Mouse (Mus musculus): ENCODE measurements at regions not wholly inside any gene's neighbourhood (a gene's known extent, or its start where the extent isn't known, plus 50 kb on each side); places are given as distances from the start of the nearest gene placed in this dataset.

DNA sequence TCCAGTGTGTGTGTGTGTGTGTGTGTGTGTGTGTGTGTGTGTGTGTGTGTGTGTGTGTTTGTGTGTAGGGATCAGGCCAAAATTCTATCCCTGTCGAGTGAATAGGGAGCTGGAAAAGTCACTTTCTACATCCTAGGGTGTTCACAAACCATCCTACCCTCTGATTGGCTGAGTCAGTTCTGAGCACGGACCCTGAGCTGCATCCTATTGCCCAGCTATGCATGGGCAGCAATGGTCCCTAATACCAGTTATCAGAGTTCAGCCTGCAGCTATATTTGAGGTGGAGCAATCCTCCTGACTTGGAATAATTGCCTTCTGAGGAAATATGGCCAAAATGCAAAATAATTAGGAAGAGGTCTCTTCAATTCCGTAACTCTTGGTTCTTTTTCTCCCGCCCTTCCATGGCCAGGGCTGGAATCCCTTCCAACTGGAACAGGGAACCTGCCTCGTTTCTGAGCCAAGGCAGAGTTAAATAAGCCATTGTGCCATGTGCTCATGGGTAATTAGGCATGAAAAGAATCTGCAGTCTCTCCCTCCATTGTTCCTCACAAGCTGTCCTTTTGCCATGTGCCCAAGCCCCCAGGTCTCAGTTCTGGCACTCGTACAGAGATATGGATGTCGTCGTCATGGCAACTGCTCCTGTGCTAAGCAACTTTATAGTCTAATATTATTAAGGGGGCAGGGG lies 141.5 kb upstream of the Ubash3b start:
- Histone ChIP-seq H3K79me3 (ENCODE audit: low read depth) (no peaks in the 10 kb centered on the region), H3K27me3 (ENCODE audit: control insufficient read depth, insufficient read depth, insufficient read length) (no peaks in the 10 kb centered on the region), H3K79me2 (ENCODE audit: control insufficient read depth, insufficient read depth) (no peaks in the 10 kb centered on the region), H3K36me3 (ENCODE audit: control insufficient read depth, insufficient read depth) (no peaks in the 10 kb centered on the region), H3K4me3 (ENCODE audit: insufficient read depth, poor library complexity, severe bottlenecking) (no peak overlapping the region), H3ac (ENCODE audit: control insufficient read depth, insufficient read length, low read depth) (no peak overlapping the region)
- TF ChIP-seq FOSL1 (IDR thresholded peaks at IDR 0.05; ENCODE audit: insufficient read depth, low read length, poor library complexity, severe bottlenecking) (no peak), MAX (IDR thresholded peaks at IDR 0.05) (no peak), USF1 (IDR thresholded peaks at IDR 0.05; ENCODE audit: low read depth) (no peak), CEBPB (IDR thresholded peaks at IDR 0.05; ENCODE audit: low read depth) (no peak), CTCF (IDR thresholded peaks at IDR 0.05; ENCODE audit: control insufficient read depth, insufficient read depth, insufficient read length) (no peak), MYOD1 (IDR thresholded peaks at IDR 0.05; ENCODE audit: control insufficient read depth, insufficient read length, low read depth) (no peak), MYOG (IDR thresholded peaks at IDR 0.05; ENCODE audit: control insufficient read depth, extremely low read depth, insufficient read length) (no peak)

DNA sequence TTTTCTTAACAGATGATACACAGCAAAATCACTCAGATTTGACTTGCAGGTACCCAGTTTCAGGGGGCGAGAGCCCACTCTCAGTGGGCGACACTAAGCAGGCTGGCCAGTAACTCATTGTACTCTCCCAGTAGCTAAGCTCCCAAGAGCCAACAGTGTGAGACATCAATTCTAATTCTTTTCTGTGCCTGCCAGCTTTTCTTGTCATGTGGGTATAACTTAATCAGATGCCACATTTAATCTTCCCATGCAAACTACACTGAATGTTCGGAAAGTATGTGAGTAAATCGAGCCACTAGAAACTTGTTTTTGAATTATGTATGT lies 124.6 kb upstream of the Ubash3b start:
- H3K4me3 ChIP-seq (ENCODE audit: insufficient read depth, poor library complexity, severe bottlenecking), result no peak overlapping the region
- H3K27me3 ChIP-seq (ENCODE audit: control insufficient read depth, insufficient read depth, insufficient read length), result peaks cover 4% of the 10 kb centered on the region
- TF ChIP-seq MYOG (IDR thresholded peaks at IDR 0.05; ENCODE audit: control insufficient read depth, extremely low read depth, insufficient read length) (no peak), CTCF (IDR thresholded peaks at IDR 0.05; ENCODE audit: control insufficient read depth, insufficient read depth, insufficient read length) (no peak), FOSL1 (IDR thresholded peaks at IDR 0.05; ENCODE audit: insufficient read depth, low read length, poor library complexity, severe bottlenecking) (no peak), MYOD1 (IDR thresholded peaks at IDR 0.05; ENCODE audit: control insufficient read depth, insufficient read length, low read depth) (no peak), USF1 (IDR thresholded peaks at IDR 0.05; ENCODE audit: low read depth) (no peak), MAX (IDR thresholded peaks at IDR 0.05) (no peak), CEBPB (IDR thresholded peaks at IDR 0.05; ENCODE audit: low read depth) (no peak)
- no peaks in the 10 kb centered on the region for H3K36me3 ChIP-seq (ENCODE audit: control insufficient read depth, insufficient read depth)
- H3K79me2 ChIP-seq (ENCODE audit: control insufficient read depth, insufficient read depth), result no peaks in the 10 kb centered on the region
- H3K79me3 ChIP-seq (ENCODE audit: low read depth), result no peaks in the 10 kb centered on the region
- no peak overlapping the region for H3ac ChIP-seq (ENCODE audit: control insufficient read depth, insufficient read length, low read depth)

DNA sequence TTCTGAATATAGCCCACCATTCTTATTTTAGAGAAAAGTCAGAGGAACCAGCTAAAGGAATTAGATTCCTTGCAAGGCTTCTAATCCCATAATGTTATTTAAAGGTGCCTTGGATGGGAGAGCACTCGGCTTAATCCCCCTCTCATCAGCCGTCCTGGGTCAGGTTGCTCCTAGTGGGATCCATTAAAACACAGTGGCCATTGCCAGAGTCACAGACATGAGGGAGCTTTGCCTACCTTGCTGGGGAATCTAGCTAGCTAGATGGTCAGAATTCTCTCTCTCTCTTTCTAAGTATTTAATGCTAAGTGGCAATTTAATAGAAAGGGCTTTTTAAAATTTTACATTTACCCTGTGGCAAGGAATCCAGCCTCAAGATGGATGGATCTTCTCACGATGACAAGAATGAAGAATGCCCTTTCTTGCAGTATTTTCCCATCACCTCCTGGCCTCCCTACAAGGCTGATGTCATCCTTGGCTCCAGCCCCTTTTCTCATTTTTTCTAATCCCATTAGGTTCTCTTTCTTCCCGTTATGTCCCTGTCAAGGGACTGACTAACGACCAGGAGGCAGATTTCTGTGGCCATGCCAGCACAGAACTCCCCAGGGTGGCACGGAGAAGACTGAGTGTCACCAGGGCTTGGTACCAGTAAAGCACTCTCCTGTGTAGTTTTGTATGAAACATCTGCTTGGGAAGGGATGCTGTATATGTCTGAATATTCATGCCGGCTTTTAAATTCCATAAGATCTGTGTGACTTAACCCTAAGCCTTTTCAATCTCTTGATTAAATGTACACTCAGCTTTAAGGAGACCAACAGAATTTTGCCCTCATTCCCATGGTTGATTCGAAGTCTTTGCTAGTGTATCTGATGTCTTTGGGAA lies 124.0 kb upstream of the Ubash3b start:
- TF ChIP-seq FOSL1 (IDR thresholded peaks at IDR 0.05; ENCODE audit: insufficient read depth, low read length, poor library complexity, severe bottlenecking) (no peak), MYOG (IDR thresholded peaks at IDR 0.05; ENCODE audit: control insufficient read depth, extremely low read depth, insufficient read length) (no peak), MAX (IDR thresholded peaks at IDR 0.05) (no peak), CEBPB (IDR thresholded peaks at IDR 0.05; ENCODE audit: low read depth) (no peak), CTCF (IDR thresholded peaks at IDR 0.05; ENCODE audit: control insufficient read depth, insufficient read depth, insufficient read length) (no peak)

GRCm38 (mm10) chr9:41277726-41278125 lies 116.2 kb upstream of the Ubash3b start:
- H3K27me3 ChIP-seq (ENCODE audit: control insufficient read depth, insufficient read depth, insufficient read length), result no peaks in the 10 kb centered on the region
- no peaks in the 10 kb centered on the region for H3K79me2 ChIP-seq (ENCODE audit: control insufficient read depth, insufficient read depth)
- H3K79me3 ChIP-seq (ENCODE audit: low read depth), result no peaks in the 10 kb centered on the region
- TF ChIP-seq CTCF (IDR thresholded peaks at IDR 0.05; ENCODE audit: control insufficient read depth, insufficient read depth, insufficient read length), result no peak
- TF ChIP-seq USF1 (IDR thresholded peaks at IDR 0.05; ENCODE audit: low read depth), result no peak
- TF ChIP-seq FOSL1 (IDR thresholded peaks at IDR 0.05; ENCODE audit: insufficient read depth, low read length, poor library complexity, severe bottlenecking), result no peak
- TF ChIP-seq MYOD1 (IDR thresholded peaks at IDR 0.05; ENCODE audit: control insufficient read depth, insufficient read length, low read depth), result no peak
- no peak for TF ChIP-seq CEBPB (IDR thresholded peaks at IDR 0.05; ENCODE audit: low read depth)
- TF ChIP-seq MAX (IDR thresholded peaks at IDR 0.05), result no peak
- TF ChIP-seq MYOG (IDR thresholded peaks at IDR 0.05; ENCODE audit: control insufficient read depth, extremely low read depth, insufficient read length), result no peak
- no peaks in the 10 kb centered on the region for H3K36me3 ChIP-seq (ENCODE audit: control insufficient read depth, insufficient read depth)
- H3ac ChIP-seq (ENCODE audit: control insufficient read depth, insufficient read length, low read depth), result no peak overlapping the region
- no peak overlapping the region for H3K4me3 ChIP-seq (ENCODE audit: insufficient read depth, poor library complexity, severe bottlenecking)

More for the DNA sequence above, 124.0 kb upstream of the Ubash3b start:
- H3ac ChIP-seq (ENCODE audit: control insufficient read depth, insufficient read length, low read depth), result no peak overlapping the region
- no peaks in the 10 kb centered on the region for H3K79me3 ChIP-seq (ENCODE audit: low read depth)
- no peak overlapping the region for H3K4me3 ChIP-seq (ENCODE audit: insufficient read depth, poor library complexity, severe bottlenecking)
- no peaks in the 10 kb centered on the region for H3K36me3 ChIP-seq (ENCODE audit: control insufficient read depth, insufficient read depth)
- no peaks in the 10 kb centered on the region for H3K79me2 ChIP-seq (ENCODE audit: control insufficient read depth, insufficient read depth)
- H3K27me3 ChIP-seq (ENCODE audit: control insufficient read depth, insufficient read depth, insufficient read length), result peaks cover 4% of the 10 kb centered on the region

- H3K4me3 ChIP-seq (ENCODE audit: insufficient read depth, poor library complexity, severe bottlenecking), result no peak overlapping the region
- no peak for TF ChIP-seq MYOG (IDR thresholded peaks at IDR 0.05; ENCODE audit: control insufficient read depth, extremely low read depth, insufficient read length)
Measured at GRCm38 (mm10) chr9:41273839-41274271, 112.4 kb upstream of the Ubash3b start.

More at GRCm38 (mm10) chr9:41273839-41274271, 112.4 kb upstream of the Ubash3b start:
- Histone ChIP-seq H3ac (ENCODE audit: control insufficient read depth, insufficient read length, low read depth) (no peak overlapping the region), H3K27me3 (ENCODE audit: control insufficient read depth, insufficient read depth, insufficient read length) (no peaks in the 10 kb centered on the region), H3K79me3 (ENCODE audit: low read depth) (no peaks in the 10 kb centered on the region), H3K36me3 (ENCODE audit: control insufficient read depth, insufficient read depth) (no peaks in the 10 kb centered on the region), H3K79me2 (ENCODE audit: control insufficient read depth, insufficient read depth) (no peaks in the 10 kb centered on the region)

Data from C2C12 (cell line).